ENCODE assay signal across 14 mouse cellular contexts in genomic region chr14:31182786-31183290, GRCm38 (mm10). TPM values are rescaled to one million over a fixed set of nuclear protein-coding genes. Genes with fewer than 3 reads are reported as not detected.
DNase-seq lines count a peak whose midpoint lies in the region; ATAC-seq and TF ChIP-seq lines count a peak whose summit lies in the region.
"Had no signal": no experiment of that assay in that cellular context is flagged by ENCODE, and none has a peak within 500 bp of the region (broad histone marks: within the 10 kb centered on the region; RNA-seq: fewer than 3 reads in every experiment).

No protein-coding gene starts in this region.

- H3K9ac ChIP-seq in lung, embryonic 16.5 days (ENCODE audit: low read length): no peak overlapping the region; the same call in 1 of the 2 replicates
- H3K9ac ChIP-seq in liver, embryonic 11.5 days (ENCODE audit: low read depth, low read length): no peak overlapping the region
- H3K9ac ChIP-seq in stomach, postnatal 0 days (ENCODE audit: low read length): no peak overlapping the region
- H3K9ac ChIP-seq: embryonic facial prominence, embryonic 15.5 days; lung, embryonic 15.5 days had no signal

- no peaks in the 10 kb centered on the region for H3K27me3 ChIP-seq in lung, embryonic 16.5 days (ENCODE audit: control insufficient read depth, insufficient read depth, low read depth, low read length)
- no peaks in the 10 kb centered on the region for H3K27me3 ChIP-seq in liver, embryonic 11.5 days (replicated peaks; ENCODE audit: control insufficient read depth, insufficient read depth, low read length)
- H3K27me3 ChIP-seq in stomach, postnatal 0 days (ENCODE audit: control insufficient read depth, insufficient read depth, low read length): no peaks in the 10 kb centered on the region
- H3K27me3 ChIP-seq: embryonic facial prominence, embryonic 15.5 days; lung, embryonic 15.5 days had no signal

- TF ChIP-seq POLR2A in lung, adult 2 months (IDR thresholded peaks at IDR 0.05; ENCODE audit: borderline replicate concordance, extremely low read depth, low read depth, low read length): no peak

- no peak for TF ChIP-seq CTCF in lung, adult 2 months (IDR thresholded peaks at IDR 0.05; ENCODE audit: insufficient read depth, low read length)
- TF ChIP-seq CTCF in stomach, postnatal 0 days (IDR thresholded peaks at IDR 0.05; ENCODE audit: low read depth): no peak

- H3K27ac ChIP-seq in lung, embryonic 16.5 days (ENCODE audit: low read length): no peak overlapping the region
- H3K27ac ChIP-seq in liver, embryonic 11.5 days (ENCODE audit: low read depth, low read length): no peak overlapping the region; the same call in 1 of the 2 replicates
- H3K27ac ChIP-seq in stomach, postnatal 0 days (replicated peaks): no peak overlapping the region
- H3K27ac ChIP-seq: embryonic facial prominence, embryonic 15.5 days; lung, embryonic 15.5 days had no signal

- H3K4me3 ChIP-seq in lung, embryonic 16.5 days (ENCODE audit: low read length): no peak overlapping the region
- no peak overlapping the region for H3K4me3 ChIP-seq in lung, adult 2 months (replicated peaks; ENCODE audit: extremely low read depth, low read depth, low read length)
- H3K4me3 ChIP-seq in liver, embryonic 11.5 days (ENCODE audit: low read depth, low read length): no peak overlapping the region
- no peak overlapping the region for H3K4me3 ChIP-seq in stomach, postnatal 0 days (ENCODE audit: low read depth, low read length)
- H3K4me3 ChIP-seq: embryonic facial prominence, embryonic 15.5 days; lung, embryonic 15.5 days; myocyte had no signal

- TF ChIP-seq EP300 in stomach, postnatal 0 days (optimal IDR thresholded peaks at IDR 0.05): no peak

- WGBS in lung, embryonic 16.5 days: 66% methylated on average over 2 of the region's 2 CpGs
- whole genome bisulfite sequencing in lung, adult 2 months: 48% methylated on average over 2 of the region's 2 CpGs
- WGBS in liver, embryonic 11.5 days: 74% methylated on average over 2 of the region's 2 CpGs
- WGBS in stomach, postnatal 0 days: 55% methylated on average over 2 of the region's 2 CpGs

- peak; percentile 26; the same call in 1 of the 2 replicates for ATAC-seq in lung, embryonic 16.5 days (ENCODE audit: low read depth)
- peak; percentile 57 for ATAC-seq in liver, embryonic 11.5 days (replicated peaks; ENCODE audit: low FRiP score)
- ATAC-seq in stomach, postnatal 0 days (ENCODE audit: low FRiP score, low TSS enrichment): peak; percentile 60; the same call in 1 of the 2 replicates
- ATAC-seq: activated CD4-positive, CD25-positive, alpha-beta regulatory T cell, adult 4 months had no signal

- H3K9me3 ChIP-seq in lung, embryonic 16.5 days (ENCODE audit: control insufficient read depth, low read length): no peaks in the 10 kb centered on the region
- no peaks in the 10 kb centered on the region for H3K9me3 ChIP-seq in liver, embryonic 11.5 days (ENCODE audit: control insufficient read depth, low read length)
- H3K9me3 ChIP-seq in stomach, postnatal 0 days (ENCODE audit: control insufficient read depth, low read length): no peaks in the 10 kb centered on the region
- H3K9me3 ChIP-seq: embryonic facial prominence, embryonic 15.5 days; lung, embryonic 15.5 days had no signal

- H3K4me1 ChIP-seq in lung, embryonic 16.5 days (replicated peaks; ENCODE audit: control insufficient read depth, insufficient read depth, low read length): peaks cover 5% of the 10 kb centered on the region; the same call in 1 of the 2 replicates
- H3K4me1 ChIP-seq in lung, adult 2 months (ENCODE audit: control insufficient read depth, insufficient read depth, low read length): peaks cover 9% of the 10 kb centered on the region
- peaks cover 8% of the 10 kb centered on the region for H3K4me1 ChIP-seq in liver, embryonic 11.5 days (replicated peaks; ENCODE audit: control insufficient read depth, insufficient read depth, low read length)
- no peaks in the 10 kb centered on the region for H3K4me1 ChIP-seq in stomach, postnatal 0 days (replicated peaks; ENCODE audit: control insufficient read depth, insufficient read depth)
- H3K4me1 ChIP-seq: embryonic facial prominence, embryonic 15.5 days had no signal

- no peak overlapping the region for H3K4me2 ChIP-seq in lung, embryonic 16.5 days (ENCODE audit: low read depth, low read length)
- H3K4me2 ChIP-seq in liver, embryonic 11.5 days: 0 out of 2 replicates have a peak overlapping the region, but pooled peaks have one; percentile 11
- no peak overlapping the region for H3K4me2 ChIP-seq in stomach, postnatal 0 days (replicated peaks; ENCODE audit: low read depth)
- H3K4me2 ChIP-seq: embryonic facial prominence, embryonic 15.5 days; lung, embryonic 15.5 days had no signal

- H3K36me3 ChIP-seq in lung, embryonic 16.5 days (ENCODE audit: control insufficient read depth, insufficient read depth, low read length): peaks cover 72% of the 10 kb centered on the region
- peaks cover 74% of the 10 kb centered on the region for H3K36me3 ChIP-seq in liver, embryonic 11.5 days (ENCODE audit: control insufficient read depth, insufficient read depth, low read length)
- H3K36me3 ChIP-seq in stomach, postnatal 0 days (ENCODE audit: control insufficient read depth, insufficient read depth, low read length): peaks cover 59% of the 10 kb centered on the region

- DNase-seq in embryo, embryonic 10.5 days (ENCODE audit: low spot score): peak; percentile 21
- no peak for DNase-seq in embryo, embryonic 10 days (ENCODE audit: low spot score)
- no peak for DNase-seq in lung, adult 2 months
- no peak for DNase-seq in liver, embryonic 11.5 days (ENCODE audit: low spot score)
- no peak for DNase-seq in stomach, postnatal 0 days (ENCODE audit: low spot score)
- DNase-seq in cerebellum, postnatal 10 days: no peak
- DNase-seq in left cerebral cortex, adult 9 months (ENCODE audit: low spot score in 2 of 2): no peak
- DNase-seq: cerebellum, adult 9-10 months; thymus, postnatal 36 days had no signal

RNA-seq across cellular contexts. Expression of gene Stab1, which starts 14.4 kb away (rescaled TPM):
- polyA plus RNA-seq in lung, embryonic 16.5 days (2015; fragmentation: Nextera tagmentation; extraction: Ambion mirVana): 48.9 and 52.1 TPM in 2 replicates
- 114 and 136 TPM in 2 replicates for polyA plus RNA-seq in lung, adult 2 months (2012; rRNA removed)
- 25.3 and 39.9 TPM in 2 replicates for polyA plus RNA-seq in liver, embryonic 11.5 days (2014; fragmentation: Nextera tagmentation; extraction: Ambion mirVana)
- 23.7 and 23.9 TPM in 2 replicates for polyA plus RNA-seq in stomach, postnatal 0 days (2015; fragmentation: Nextera tagmentation; extraction: Ambion mirVana)

RNA-seq across cellular contexts. Expression of gene Tnnc1, which starts 25.3 kb away (rescaled TPM):
- 93.6 and 113 TPM in 2 replicates for polyA plus RNA-seq in lung, embryonic 16.5 days (2015; fragmentation: Nextera tagmentation; extraction: Ambion mirVana)
- polyA plus RNA-seq in lung, adult 2 months (2012; rRNA removed): 25.4 and 32.2 TPM in 2 replicates
- polyA plus RNA-seq in liver, embryonic 11.5 days (2014; fragmentation: Nextera tagmentation; extraction: Ambion mirVana): 17.6 and 39.0 TPM in 2 replicates
- polyA plus RNA-seq in stomach, postnatal 0 days (2015; fragmentation: Nextera tagmentation; extraction: Ambion mirVana): 4.1 and 6.5 TPM in 2 replicates
- polyA plus RNA-seq: activated CD4-positive, CD25-positive, alpha-beta regulatory T cell, adult 4 months had no signal

RNA-seq across cellular contexts. Expression of gene Nisch, which starts 33.9 kb away (rescaled TPM):
- 377 and 397 TPM in 2 replicates for polyA plus RNA-seq in lung, embryonic 16.5 days (2015; fragmentation: Nextera tagmentation; extraction: Ambion mirVana)
- 412 and 458 TPM in 2 replicates for polyA plus RNA-seq in lung, adult 2 months (2012; rRNA removed)
- 228 and 245 TPM in 2 replicates for polyA plus RNA-seq in liver, embryonic 11.5 days (2014; fragmentation: Nextera tagmentation; extraction: Ambion mirVana)
- polyA plus RNA-seq in stomach, postnatal 0 days (2015; fragmentation: Nextera tagmentation; extraction: Ambion mirVana): 87.7 and 106 TPM in 2 replicates

RNA-seq across cellular contexts. Expression of gene Sema3g, which starts 34.8 kb away (rescaled TPM):
- polyA plus RNA-seq in lung, embryonic 16.5 days (2015; fragmentation: Nextera tagmentation; extraction: Ambion mirVana): 2.3 and 2.7 TPM in 2 replicates
- 95.9 and 109 TPM in 2 replicates for polyA plus RNA-seq in lung, adult 2 months (2012; rRNA removed)
- 0.10 TPM in 1 of 2 replicates, not detected in the other for polyA plus RNA-seq in liver, embryonic 11.5 days (2014; fragmentation: Nextera tagmentation; extraction: Ambion mirVana)
- polyA plus RNA-seq in stomach, postnatal 0 days (2015; fragmentation: Nextera tagmentation; extraction: Ambion mirVana): 0.38 and 0.53 TPM in 2 replicates
- polyA plus RNA-seq: activated CD4-positive, CD25-positive, alpha-beta regulatory T cell, adult 4 months had no signal

RNA-seq across cellular contexts. Expression of gene Nt5dc2, which starts 52.0 kb away (rescaled TPM):
- polyA plus RNA-seq in lung, embryonic 16.5 days (2015; fragmentation: Nextera tagmentation; extraction: Ambion mirVana): 379 and 414 TPM in 2 replicates
- 147 and 266 TPM in 2 replicates for polyA plus RNA-seq in lung, adult 2 months (2012; rRNA removed)
- polyA plus RNA-seq in liver, embryonic 11.5 days (2014; fragmentation: Nextera tagmentation; extraction: Ambion mirVana): 401 and 406 TPM in 2 replicates
- 61.0 and 65.3 TPM in 2 replicates for polyA plus RNA-seq in stomach, postnatal 0 days (2015; fragmentation: Nextera tagmentation; extraction: Ambion mirVana)
- polyA plus RNA-seq: activated CD4-positive, CD25-positive, alpha-beta regulatory T cell, adult 4 months had no signal
